20 mouse cellular contexts compared by ENCODE assay signal in the genomic region with DNA sequence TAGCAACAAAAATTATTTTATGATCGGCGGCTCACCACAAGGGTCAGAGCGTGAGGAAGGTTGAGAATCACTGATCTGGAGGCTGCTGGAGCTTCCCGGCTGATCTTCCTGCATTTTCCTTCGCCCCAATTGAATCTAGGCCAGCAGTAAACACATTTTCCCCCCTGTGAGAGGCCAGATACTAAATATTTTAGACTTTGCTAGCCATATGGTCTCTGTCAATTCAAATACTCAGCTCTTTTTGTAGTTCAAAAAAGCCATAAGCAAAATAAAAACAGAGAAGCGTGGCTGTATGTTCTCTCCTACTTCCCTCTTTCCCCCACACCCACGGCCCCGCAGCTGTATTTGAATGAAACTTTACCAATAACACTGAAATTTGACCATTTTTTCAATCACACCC. TPM values are rescaled to one million over a fixed set of nuclear protein-coding genes. Genes with fewer than 3 reads are reported as not detected.
"Had no signal": no experiment of that assay in that cellular context is flagged by ENCODE, and none has a peak within 500 bp of the region (broad histone marks: within the 10 kb centered on the region; RNA-seq: fewer than 3 reads in every experiment).

No protein-coding gene starts in this region.

- H3K4me3 ChIP-seq: layer of hippocampus, adult 2 months; limb, embryonic 13.5 days; midbrain, embryonic 12.5 days; neural tube, embryonic 13.5 days had no signal

- H3K27me3 ChIP-seq: limb, embryonic 13.5 days; neural tube, embryonic 13.5 days had no signal

- H3K27ac ChIP-seq: layer of hippocampus, adult 2 months; limb, embryonic 13.5 days; liver, embryonic 14.5 days; midbrain, embryonic 12.5 days; neural tube, embryonic 13.5 days had no signal

- H3K4me2 ChIP-seq: limb, embryonic 13.5 days; midbrain, embryonic 12.5 days; neural tube, embryonic 13.5 days had no signal

- H3K9me3 ChIP-seq: limb, embryonic 13.5 days; midbrain, embryonic 12.5 days; neural tube, embryonic 13.5 days had no signal

- ATAC-seq: midbrain, embryonic 16.5 days had no signal

- DNase-seq: kidney, adult 18-20 months; kidney, postnatal 10 days; kidney, postnatal 4 days; left cerebral cortex, postnatal 4 days; lung, adult 2 months; retina, postnatal 1 day; right cerebral cortex, postnatal 4 days; spleen, adult 18-20 months; thymus, adult 18-20 months; thymus, postnatal 14 days had no signal

- H3K9ac ChIP-seq: limb, embryonic 13.5 days; liver, embryonic 14.5 days; midbrain, embryonic 12.5 days; neural tube, embryonic 13.5 days had no signal

- H3K36me3 ChIP-seq: limb, embryonic 13.5 days; midbrain, embryonic 12.5 days; neural tube, embryonic 13.5 days had no signal

- H3K4me1 ChIP-seq: limb, embryonic 13.5 days; midbrain, embryonic 12.5 days; neural tube, embryonic 13.5 days had no signal

RNA-seq across cellular contexts. Expression of gene Kctd19, which starts 9.8 kb away (rescaled TPM):
- total RNA-seq: layer of hippocampus, adult 2 months; layer of hippocampus, postnatal 10 days; left cerebral cortex, postnatal 4 days; liver, adult 2 months; megakaryocyte-erythroid progenitor cell, adult 5-6 weeks had no signal
- polyA plus RNA-seq: limb, embryonic 13.5 days; liver, adult 2 months; liver, embryonic 14.5 days; midbrain, embryonic 12.5 days; midbrain, embryonic 16.5 days; neural tube, embryonic 13.5 days; stomach, embryonic 14.5 days had no signal

RNA-seq across cellular contexts. Expression of gene Lrrc36, which starts 9.9 kb away (rescaled TPM):
- total RNA-seq: liver, adult 2 months had no signal
- polyA plus RNA-seq: liver, adult 2 months; stomach, embryonic 14.5 days had no signal

RNA-seq across cellular contexts. Expression of gene Plekhg4, which starts 30.4 kb away (rescaled TPM):
- total RNA-seq: megakaryocyte-erythroid progenitor cell, adult 5-6 weeks had no signal
